Mouse (Mus musculus) liver, embryonic 14.5 days (tissue): ENCODE data around the gene Plekhg4.

Source experiments
- CTCF ChIP-seq: IDR thresholded peaks from 2 replicates; pipeline ENCODE4 v1.5.1; 2016; ENCODE audit warnings: antibody characterized with exemption, low read depth, control low read depth
- EP300 ChIP-seq: IDR thresholded peaks from 2 replicates; pipeline ENCODE4 v1.6.1; 2016; ENCODE audit warnings: antibody characterized with exemption, low read depth

DNA sequence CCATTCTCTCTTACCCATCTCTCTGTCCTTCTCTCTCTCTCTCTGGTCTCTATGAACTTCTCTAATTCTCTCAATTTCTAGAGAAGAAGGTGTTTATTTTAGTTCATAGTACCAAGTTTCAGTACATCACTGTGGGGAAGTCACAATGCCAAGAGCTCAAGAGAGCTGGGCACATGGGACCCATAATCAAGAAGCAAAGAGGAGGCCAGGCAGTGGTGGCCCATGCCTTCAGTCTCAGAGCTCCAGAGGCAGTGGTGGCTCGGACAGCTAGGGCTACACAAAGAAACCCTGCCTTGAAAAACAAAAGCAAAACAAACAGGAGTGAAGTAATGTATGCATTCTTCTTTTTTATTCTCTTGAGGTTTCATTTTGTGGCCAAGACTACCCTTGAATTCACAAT is 31.4 kb downstream of the Plekhg4 start:
- TF ChIP-seq CTCF (no peak), EP300 (no peak)
